Mouse (Mus musculus) stomach, embryonic 15.5 days (tissue): ENCODE data around the gene Atrnl1. TPM values are rescaled to one million over a fixed set of nuclear protein-coding genes. Genes with fewer than 3 reads are reported as not detected.
A peak's percentile ranks its signal among the peaks of the same experiment; 100 is the strongest.
"Not testable (repeated sequence)": the region's sequence is repeated elsewhere in the genome, so short reads cannot be mapped to it uniquely, and the experiment has no call there.

Source experiments
- ATAC-seq: fragments of 200-750 bp; cut with Nextera tagmentation; 2 replicates; pipeline ENCODE4 v1.8.0; 2017; ENCODE audit warnings: low read depth, moderate number of reproducible peaks, moderate TSS enrichment; ENCODE audit not compliant: insufficient read depth, low FRiP score
- H3K27ac ChIP-seq: fragments of 300-500 bp; sonication (generic); 2 replicates; pipeline ENCODE4 v1.5.1; 2015; ENCODE audit warnings: mild to moderate bottlenecking, inconsistent platforms
- H3K27me3 ChIP-seq: fragments of 300-500 bp; sonication (generic); replicated peaks from 2 replicates; pipeline ENCODE4 v1.6.1; 2015; ENCODE audit warnings: inconsistent platforms
- H3K36me3 ChIP-seq: fragments of 300-500 bp; sonication (generic); 2 replicates; pipeline ENCODE4 v1.6.1; 2015; ENCODE audit warnings: inconsistent platforms
- H3K4me1 ChIP-seq: fragments of 300-500 bp; sonication (generic); 2 replicates; pipeline ENCODE4 v1.6.1; 2015; ENCODE audit warnings: inconsistent platforms
- H3K4me2 ChIP-seq: fragments of 300-500 bp; sonication (generic); 2 replicates; pipeline ENCODE4 v1.6.1; 2015; ENCODE audit warnings: mild to moderate bottlenecking, inconsistent platforms
- H3K4me3 ChIP-seq: fragments of 300-500 bp; sonication (generic); replicated peaks from 2 replicates; pipeline ENCODE4 v1.5.1; 2015; ENCODE audit warnings: inconsistent platforms
- H3K9ac ChIP-seq: fragments of 300-500 bp; sonication (generic); 2 replicates; pipeline ENCODE4 v1.6.1; 2015; ENCODE audit warnings: inconsistent platforms
- H3K9me3 ChIP-seq: fragments of 300-500 bp; sonication (generic); 2 replicates; pipeline ENCODE4 v1.6.1; 2016; ENCODE audit warnings: inconsistent platforms
- WGBS: fragments of 180-500 bp; shearing (Covaris S2); methylation state at CpG from one replicate; pipeline ENCODE4 v1.1.7; 2015; 5-methylcytosine and 5-hydroxymethylcytosine counted together
- polyA plus RNA-seq: library from polyadenylated mRNA; unstranded; fragments of >200 nt; fragmentation: Nextera tagmentation; extraction: Ambion mirVana; gene quantifications from 2 replicates; pipeline ENCODE4 v1.2.1, GENCODE M21; 2015

Gene Atrnl1
- polyA plus RNA-seq, 1 experiment from 2014 or later: 6.1 TPM

GRCm38 (mm10) chr19:57994174-57994833 lies 383.5 kb downstream of the Atrnl1 start:
- not testable (repeated sequence) for H3K4me3 ChIP-seq, H3K9me3 ChIP-seq, H3K36me3 ChIP-seq, ATAC-seq, H3K27ac ChIP-seq, H3K9ac ChIP-seq, H3K4me2 ChIP-seq, H3K27me3 ChIP-seq, H3K4me1 ChIP-seq
- 89% methylated on average over 15 of the region's 15 CpGs for WGBS

GRCm38 (mm10) chr19:57995015-57995414 lies 384.2 kb downstream of the Atrnl1 start:
- no peak for ATAC-seq
- 94% methylated on average over 8 of the region's 8 CpGs for WGBS
- H3K9me3 ChIP-seq: no peaks in the 10 kb centered on the region

GRCm38 (mm10) chr19:57997961-57998360 lies 387.1 kb downstream of the Atrnl1 start:
- no peaks in the 10 kb centered on the region for H3K4me1 ChIP-seq
- no peaks in the 10 kb centered on the region for H3K9me3 ChIP-seq
- 43% methylated on average over 4 of the region's 4 CpGs for WGBS
- no peaks in the 10 kb centered on the region for H3K27me3 ChIP-seq
- no peak overlapping the region for H3K27ac ChIP-seq
- H3K36me3 ChIP-seq: no peaks in the 10 kb centered on the region
- ATAC-seq: no peak
- no peak overlapping the region for H3K9ac ChIP-seq
- H3K4me2 ChIP-seq: no peak overlapping the region
- no peak overlapping the region for H3K4me3 ChIP-seq

More at GRCm38 (mm10) chr19:57995015-57995414, 384.2 kb downstream of the Atrnl1 start:
- no peak overlapping the region for H3K27ac ChIP-seq
- no peak overlapping the region for H3K4me3 ChIP-seq
- no peaks in the 10 kb centered on the region for H3K4me1 ChIP-seq
- no peaks in the 10 kb centered on the region for H3K36me3 ChIP-seq
- no peak overlapping the region for H3K4me2 ChIP-seq
- H3K27me3 ChIP-seq: no peaks in the 10 kb centered on the region
- H3K9ac ChIP-seq: no peak overlapping the region

GRCm38 (mm10) chr19:58011636-58012035 lies 400.8 kb downstream of the Atrnl1 start:
- Histone ChIP-seq H3K9ac (no peak overlapping the region), H3K27me3 (no peaks in the 10 kb centered on the region), H3K27ac (no peak overlapping the region), H3K4me1 (no peaks in the 10 kb centered on the region), H3K4me2 (no peak overlapping the region), H3K9me3 (no peaks in the 10 kb centered on the region), H3K4me3 (no peak overlapping the region), H3K36me3 (no peaks in the 10 kb centered on the region)
- no peak for ATAC-seq
- WGBS: 68% methylated on average over 1 of the region's 1 CpGs

GRCm38 (mm10) chr19:58015741-58016140 lies 404.9 kb downstream of the Atrnl1 start:
- Histone ChIP-seq H3K27ac (no peak overlapping the region), H3K9ac (no peak overlapping the region), H3K27me3 (no peaks in the 10 kb centered on the region), H3K9me3 (no peaks in the 10 kb centered on the region), H3K4me1 (no peaks in the 10 kb centered on the region), H3K4me3 (no peak overlapping the region), H3K36me3 (no peaks in the 10 kb centered on the region), H3K4me2 (no peak overlapping the region)
- 88% methylated on average over 6 of the region's 6 CpGs for WGBS
- ATAC-seq: no peak

- no peak for ATAC-seq
- 79% methylated on average over 9 of the region's 9 CpGs for WGBS
- no peak overlapping the region for H3K9ac ChIP-seq
- H3K27me3 ChIP-seq: no peaks in the 10 kb centered on the region
- H3K4me3 ChIP-seq: no peak overlapping the region
- H3K9me3 ChIP-seq: no peaks in the 10 kb centered on the region
- H3K27ac ChIP-seq: no peak overlapping the region
- no peaks in the 10 kb centered on the region for H3K36me3 ChIP-seq
- no peaks in the 10 kb centered on the region for H3K4me1 ChIP-seq
- no peak overlapping the region for H3K4me2 ChIP-seq
Measured at GRCm38 (mm10) chr19:58016561-58017453, 406.0 kb downstream of the Atrnl1 start.

GRCm38 (mm10) chr19:58017468-58017867 lies 406.6 kb downstream of the Atrnl1 start:
- Histone ChIP-seq H3K36me3 (no peaks in the 10 kb centered on the region), H3K4me3 (no peak overlapping the region), H3K9ac (no peak overlapping the region), H3K27ac (no peak overlapping the region), H3K4me1 (no peaks in the 10 kb centered on the region), H3K4me2 (no peak overlapping the region), H3K27me3 (no peaks in the 10 kb centered on the region), H3K9me3 (no peaks in the 10 kb centered on the region)
- ATAC-seq: no peak
- 80% methylated on average over 3 of the region's 3 CpGs for WGBS

- Histone ChIP-seq H3K27ac (no peak overlapping the region), H3K4me1 (no peaks in the 10 kb centered on the region), H3K27me3 (no peaks in the 10 kb centered on the region), H3K36me3 (no peaks in the 10 kb centered on the region), H3K9ac (no peak overlapping the region), H3K4me3 (no peak overlapping the region), H3K9me3 (no peaks in the 10 kb centered on the region), H3K4me2 (no peak overlapping the region)
- 78% methylated on average over 5 of the region's 5 CpGs for WGBS
- no peak for ATAC-seq
Measured at GRCm38 (mm10) chr19:58018698-58019097, 407.9 kb downstream of the Atrnl1 start.

GRCm38 (mm10) chr19:58021514-58022284 lies 410.9 kb downstream of the Atrnl1 start:
- H3K4me2 ChIP-seq: no peak overlapping the region
- H3K9ac ChIP-seq: no peak overlapping the region
- H3K36me3 ChIP-seq: no peaks in the 10 kb centered on the region
- H3K4me3 ChIP-seq: no peak overlapping the region
- H3K4me1 ChIP-seq: no peaks in the 10 kb centered on the region
- peak; percentile 14; the same call in 1 of the 2 replicates for ATAC-seq
- no peaks in the 10 kb centered on the region for H3K9me3 ChIP-seq
- H3K27me3 ChIP-seq: no peaks in the 10 kb centered on the region
- WGBS: 96% methylated on average over 8 of the region's 8 CpGs
- H3K27ac ChIP-seq: no peak overlapping the region

- no peak for ATAC-seq
- Histone ChIP-seq H3K36me3 (no peaks in the 10 kb centered on the region), H3K4me1 (no peaks in the 10 kb centered on the region), H3K9ac (no peak overlapping the region), H3K4me2 (no peak overlapping the region), H3K4me3 (no peak overlapping the region), H3K27ac (no peak overlapping the region), H3K9me3 (no peaks in the 10 kb centered on the region), H3K27me3 (no peaks in the 10 kb centered on the region)
- WGBS: 87% methylated on average over 14 of the region's 14 CpGs
Measured at GRCm38 (mm10) chr19:58023216-58023825, 412.5 kb downstream of the Atrnl1 start.

- Histone ChIP-seq H3K9me3 (no peaks in the 10 kb centered on the region), H3K27me3 (no peaks in the 10 kb centered on the region), H3K4me1 (no peaks in the 10 kb centered on the region), H3K4me3 (no peak overlapping the region), H3K9ac (no peak overlapping the region), H3K4me2 (no peak overlapping the region), H3K27ac (no peak overlapping the region), H3K36me3 (no peaks in the 10 kb centered on the region)
- 81% methylated on average over 2 of the region's 2 CpGs for WGBS
- no peak for ATAC-seq
Measured at GRCm38 (mm10) chr19:58025053-58025452, 414.2 kb downstream of the Atrnl1 start.
